Mouse (Mus musculus) CD4-positive, CD25-positive, alpha-beta regulatory T cell, adult 4 months (primary cell): ENCODE results near the gene Qsox1. TPM values are rescaled to one million over a fixed set of nuclear protein-coding genes. Genes with fewer than 3 reads are reported as not detected.

Source experiments
- ATAC-seq: one replicate; pipeline ENCODE4 v1.8.0; 2017
- polyA plus RNA-seq, 2 experiments: library from polyadenylated mRNA; unstranded; fragments of 100-300 nt; shearing (Covaris generic); gene quantifications; one replicate each; pipeline ENCODE4 v1.2.1; 2017

The Qsox1 gene
- polyA plus RNA-seq, 2 experiments from 2014 or later: 38.9 to 83.5 TPM

DNA sequence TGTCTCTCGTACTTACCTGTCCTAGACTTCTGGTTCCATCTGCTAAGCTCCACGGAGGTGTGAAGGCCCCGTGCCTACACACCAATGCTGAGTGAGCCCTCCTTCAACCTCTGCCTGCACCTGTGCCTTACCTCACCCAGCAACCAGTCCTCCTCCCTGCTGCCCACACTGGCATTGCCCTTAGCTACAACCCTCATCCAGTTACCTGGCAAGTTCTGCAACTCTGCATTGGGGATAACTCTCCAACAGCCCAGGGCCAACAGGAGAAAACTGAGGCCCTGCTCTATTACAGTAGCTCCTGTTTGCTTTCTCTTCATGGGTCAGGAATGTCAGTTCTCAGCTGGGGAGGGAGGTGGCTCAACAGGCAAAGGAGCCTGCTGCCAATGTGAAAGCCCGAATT, 14.7 kb downstream of the Qsox1 start:
- ATAC-seq: no peak

DNA sequence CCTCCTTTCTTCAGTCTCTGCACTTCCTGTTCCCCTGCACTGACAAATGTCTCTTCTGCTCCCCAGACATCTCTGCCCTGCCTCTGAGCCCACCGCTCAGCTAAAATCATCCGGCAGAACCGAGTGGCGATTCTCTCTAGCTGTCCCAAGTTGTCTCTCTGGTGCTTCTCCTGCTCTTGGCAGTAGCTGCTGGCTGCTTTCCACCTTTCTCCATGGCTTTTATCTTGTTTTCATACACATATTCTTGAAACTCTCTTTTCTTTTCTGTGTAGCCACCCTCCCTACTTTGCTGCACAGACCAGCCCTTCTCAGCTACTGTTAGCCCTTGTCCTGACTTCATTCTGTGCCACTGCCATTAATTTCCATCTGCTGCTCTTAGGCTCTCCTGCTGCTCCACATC, 15.3 kb downstream of the Qsox1 start:
- ATAC-seq: no peak

DNA sequence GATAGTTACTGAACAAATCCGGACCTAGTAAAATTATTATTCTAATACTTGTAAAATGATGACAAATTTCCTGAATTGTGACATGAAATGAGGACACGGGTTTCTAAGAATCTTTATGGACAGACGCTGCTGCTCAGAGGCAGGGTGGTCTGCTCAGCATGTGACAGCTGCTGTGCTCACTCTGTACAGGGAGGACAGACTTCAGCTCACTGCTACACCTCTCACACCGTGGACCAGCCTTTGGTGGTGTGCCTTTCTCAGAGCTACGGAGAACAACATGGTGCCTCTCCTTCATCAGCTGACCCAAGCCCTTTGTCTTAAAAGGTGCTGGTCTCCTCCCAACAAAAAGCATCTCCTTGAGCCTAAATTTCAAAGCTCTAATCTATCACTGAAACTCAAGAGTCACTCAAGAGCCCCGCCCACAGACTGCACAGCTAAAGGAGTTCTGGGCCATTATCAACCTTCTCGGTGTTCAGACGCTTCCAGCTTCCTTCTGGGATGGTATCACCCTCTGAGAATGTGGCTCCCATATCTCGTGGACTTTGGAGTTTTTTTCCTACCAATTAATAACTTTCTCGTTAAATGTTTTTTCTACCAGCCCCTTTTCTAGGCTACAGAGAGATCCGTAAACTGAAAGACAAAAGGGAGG, 15.8 kb downstream of the Qsox1 start:
- no peak for ATAC-seq

DNA sequence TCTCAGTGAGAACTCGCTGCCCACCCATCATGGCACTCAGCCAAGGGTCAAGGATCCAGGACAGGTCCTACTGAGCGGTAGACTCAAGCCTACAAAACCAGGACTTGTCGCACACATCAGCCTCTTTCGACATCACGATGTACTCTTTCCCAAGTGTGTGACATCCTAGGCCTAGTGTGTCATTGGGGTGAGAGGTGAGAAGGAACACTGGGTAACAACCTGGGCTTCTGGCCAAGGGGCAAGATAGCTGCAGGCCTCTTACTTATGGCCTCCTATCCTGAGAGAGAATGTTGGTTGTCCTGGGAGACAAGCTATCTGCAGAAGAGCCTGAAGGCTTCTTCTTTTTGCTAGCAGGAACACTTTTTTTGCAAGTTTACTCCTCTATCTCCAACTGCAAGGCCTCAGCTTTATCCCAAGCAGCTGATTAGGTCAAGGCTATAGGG, 16.9 kb downstream of the Qsox1 start:
- ATAC-seq: no peak

DNA sequence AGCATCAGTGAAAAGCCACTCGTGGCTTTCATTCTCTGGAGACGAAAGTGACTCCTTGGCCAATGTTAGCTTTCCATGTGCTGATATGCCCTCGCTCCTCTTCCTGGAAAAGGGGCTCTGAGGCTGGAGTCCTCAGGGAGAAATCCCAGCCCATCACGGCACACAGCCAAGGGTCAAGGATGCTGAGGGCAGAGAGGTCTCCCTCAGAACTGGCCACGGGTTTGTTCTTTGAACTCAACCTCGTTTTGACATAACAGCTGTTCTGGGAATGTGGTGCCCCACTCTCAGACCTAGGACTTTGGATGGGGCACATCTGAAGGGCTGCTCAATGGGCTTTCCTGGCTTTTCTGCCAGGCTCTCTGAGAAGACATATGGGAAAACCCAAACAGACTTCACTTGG, 17.8 kb downstream of the Qsox1 start:
- no peak for ATAC-seq

DNA sequence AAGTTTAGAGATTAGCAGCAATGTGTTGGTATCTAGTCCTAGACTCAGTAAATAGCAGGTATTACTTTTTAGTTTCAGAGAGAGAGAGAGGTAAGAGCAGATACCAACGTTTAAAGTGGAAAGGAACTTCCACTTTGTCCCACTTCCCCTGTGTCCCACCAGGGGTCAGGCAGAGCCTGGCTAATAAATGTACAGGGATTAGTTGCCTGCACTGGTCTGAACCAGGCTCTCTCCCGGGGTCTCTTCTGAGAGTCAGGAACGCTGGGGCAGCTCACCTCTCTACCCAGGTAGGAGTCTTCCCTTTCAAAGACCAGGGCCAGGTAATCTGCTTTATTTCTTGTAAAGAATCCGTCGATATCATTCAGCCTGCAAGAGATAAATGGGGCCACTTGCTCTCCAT, 20.8 kb downstream of the Qsox1 start:
- no peak for ATAC-seq

DNA sequence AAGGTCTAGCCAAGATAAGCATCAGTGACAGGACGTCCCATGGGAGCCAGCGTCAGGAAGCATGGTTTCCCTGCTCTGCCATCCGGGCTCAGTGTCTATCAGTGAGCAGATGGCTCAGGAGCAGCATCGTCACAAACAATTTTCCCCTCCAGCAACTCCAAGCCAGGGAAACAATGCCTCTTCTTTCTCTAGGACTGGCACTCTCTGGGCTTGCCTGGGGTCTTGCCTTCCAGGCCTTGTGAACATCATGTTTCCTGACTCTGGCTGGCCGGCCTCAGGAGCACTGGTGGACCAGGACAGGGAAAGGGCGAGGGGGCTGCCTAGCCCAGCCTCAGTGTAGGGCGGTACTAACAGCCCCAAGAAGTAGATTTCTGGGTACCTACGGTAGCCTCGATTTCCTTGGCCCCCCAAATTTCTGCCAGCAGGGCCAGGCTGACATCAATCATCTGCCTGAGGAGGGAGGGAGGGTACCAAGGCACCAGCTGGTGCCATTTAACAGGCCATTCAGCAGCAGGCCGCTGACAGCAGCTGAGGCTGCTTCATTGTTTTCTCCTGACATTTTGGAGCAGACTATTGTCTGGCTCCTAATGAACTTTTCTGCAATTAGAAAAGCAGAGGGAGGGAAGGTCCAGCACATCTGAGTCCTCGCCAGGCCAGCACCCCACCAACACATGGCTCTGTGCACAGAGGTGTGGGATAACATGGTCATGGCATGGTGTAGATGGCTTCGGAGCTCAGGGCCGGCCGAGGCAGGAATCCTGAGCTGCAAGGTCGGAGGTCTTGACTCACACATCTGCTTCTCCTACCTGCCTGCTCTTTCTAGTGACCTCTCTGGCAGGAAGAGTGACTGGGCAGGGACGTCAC, 22.3 kb downstream of the Qsox1 start:
- ATAC-seq: no peak

DNA sequence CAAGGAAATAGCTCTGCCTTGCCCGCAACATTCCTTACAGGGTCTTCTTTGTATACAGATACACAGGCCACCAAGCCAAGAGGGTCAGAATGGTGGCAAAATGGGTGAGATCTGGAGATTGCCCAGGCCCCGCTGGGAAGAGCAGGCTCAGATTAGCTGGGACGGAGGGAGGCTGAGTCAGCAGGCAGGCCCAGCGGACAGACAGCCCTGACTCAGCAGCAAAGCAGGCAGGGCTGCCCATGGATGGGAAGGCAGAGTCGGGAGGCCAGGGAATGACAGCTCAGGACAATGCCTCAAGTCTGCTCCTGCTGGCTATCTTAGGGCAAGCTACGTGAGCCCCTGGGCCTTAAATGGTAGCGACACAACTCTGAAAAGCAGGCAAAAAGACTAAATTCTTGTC, 26.8 kb downstream of the Qsox1 start:
- ATAC-seq: no peak

DNA sequence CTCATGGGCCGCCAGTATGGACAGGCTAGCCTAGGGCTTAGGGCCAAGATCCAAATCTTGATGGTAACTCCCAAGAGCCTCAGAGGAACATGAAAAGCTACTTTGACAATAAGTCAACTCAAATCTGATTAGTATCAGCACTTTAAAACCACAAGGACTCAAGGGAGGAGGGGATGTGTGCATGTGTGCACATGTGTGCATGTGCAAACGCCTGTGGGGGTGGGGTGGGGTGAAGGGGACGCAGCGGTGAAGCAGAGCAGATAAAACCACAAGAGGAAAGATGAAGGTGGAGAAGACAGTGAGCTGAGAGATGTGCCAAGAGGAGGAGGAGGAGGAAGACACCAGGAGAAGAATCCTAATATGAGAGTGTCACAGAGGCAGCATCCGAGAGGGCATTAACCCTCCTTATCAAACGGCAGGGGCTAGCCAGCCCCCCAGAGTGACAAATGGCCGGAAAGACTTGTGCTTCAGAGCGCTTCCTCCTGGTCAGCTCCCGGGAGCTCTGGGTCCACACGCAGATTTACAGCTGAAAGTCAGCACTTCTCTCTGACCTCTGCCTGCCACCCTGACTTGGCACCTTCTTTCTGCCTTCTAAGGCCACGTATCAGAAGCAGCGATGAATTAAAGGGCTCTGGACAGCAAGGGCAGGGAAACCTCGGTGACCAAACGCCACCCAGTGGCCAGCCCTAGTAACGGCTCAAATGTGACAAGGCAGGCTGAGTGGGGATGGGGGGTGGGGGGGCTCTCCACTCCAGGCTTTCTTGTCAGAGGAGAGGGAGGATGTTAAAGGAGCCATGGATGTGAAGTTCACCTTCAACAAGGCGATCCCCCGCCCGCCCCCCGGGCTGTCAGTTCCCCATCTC, 28.1 kb downstream of the Qsox1 start:
- ATAC-seq: peak; percentile 73

DNA sequence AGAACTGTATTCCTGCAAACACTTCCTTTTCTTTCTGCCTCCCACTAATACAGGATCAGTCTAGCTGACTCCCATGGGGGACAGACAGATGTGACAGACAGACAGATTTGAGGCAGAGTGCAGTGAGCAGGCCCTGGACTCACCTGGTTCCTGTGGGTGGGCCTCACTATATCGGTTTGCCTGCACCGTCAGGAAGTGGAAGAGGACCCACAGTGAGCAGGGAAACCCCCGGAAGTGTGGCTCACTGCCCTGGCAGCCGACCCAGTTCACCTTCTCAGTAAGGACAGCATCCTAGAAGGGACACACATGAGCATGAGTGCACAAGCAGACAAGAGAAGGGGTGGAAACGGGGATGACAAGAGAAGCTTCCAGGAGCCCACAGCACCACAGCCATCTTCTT, 30.3 kb downstream of the Qsox1 start:
- ATAC-seq: peak; percentile 63

DNA sequence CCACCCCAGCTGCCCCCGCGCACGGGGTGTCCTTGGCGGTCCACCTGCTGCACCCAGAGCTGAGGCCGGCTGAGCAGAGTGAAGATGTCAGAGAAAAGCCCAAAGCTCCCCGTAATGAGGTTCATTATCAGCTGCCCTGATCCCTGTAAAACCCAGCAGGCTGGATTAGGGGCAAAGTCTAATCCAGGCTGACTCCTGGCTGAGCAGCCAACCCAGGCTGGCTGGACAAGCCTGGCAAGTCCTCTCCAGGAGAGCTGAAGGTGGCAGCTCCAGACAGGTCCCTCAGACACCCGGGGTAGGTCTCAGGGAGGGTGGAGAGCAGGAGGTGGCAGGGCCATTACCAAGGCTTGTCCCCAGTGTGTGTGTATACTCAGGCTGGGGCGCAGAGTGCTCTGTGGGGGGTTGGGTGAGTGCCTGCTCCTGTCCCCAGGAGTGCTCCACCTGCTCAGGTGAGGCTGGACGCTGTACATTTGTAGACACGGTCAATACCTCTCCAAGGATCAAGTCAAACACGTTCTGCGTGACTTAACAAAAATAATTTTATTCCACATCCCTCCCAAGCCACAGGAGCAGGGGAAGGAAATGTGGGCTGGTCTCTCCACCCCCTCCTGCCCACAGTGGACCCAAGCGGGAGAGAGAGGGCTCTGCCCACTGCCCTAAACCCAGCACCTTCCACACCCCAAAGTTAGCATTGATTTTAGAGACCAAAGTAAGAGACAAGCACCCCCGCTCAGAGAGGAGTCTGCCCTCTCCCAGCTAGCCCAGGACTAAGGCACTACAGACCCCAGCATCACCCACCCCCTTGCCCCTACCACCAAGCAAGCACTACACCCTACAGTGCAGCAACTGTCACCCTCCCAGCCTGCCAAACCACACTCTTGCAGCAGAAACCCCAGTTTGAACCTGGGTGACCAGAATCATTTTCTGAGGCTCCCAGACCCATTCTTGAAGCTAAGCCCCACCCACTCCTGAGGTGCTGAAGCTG, 34.8 kb downstream of the Qsox1 start:
- ATAC-seq: no peak

DNA sequence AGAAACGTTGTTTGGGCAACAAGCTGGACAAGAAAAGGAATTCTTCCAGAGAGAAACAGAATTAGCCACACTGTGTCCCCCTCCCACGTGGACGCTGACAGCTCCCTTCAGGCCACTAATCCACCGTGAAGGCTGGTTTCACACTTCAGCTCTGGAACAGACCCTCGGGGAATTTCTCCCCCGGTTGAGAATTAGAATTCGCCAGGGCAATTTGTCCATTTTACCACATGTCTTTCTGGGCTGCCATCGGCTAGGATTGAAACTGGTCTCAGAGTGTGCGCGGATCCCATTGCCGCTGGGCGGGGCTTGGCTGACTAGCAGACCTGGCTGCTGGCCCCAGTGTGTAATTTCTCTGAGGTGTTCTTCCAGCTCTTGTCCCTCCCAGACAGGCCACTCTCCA, 53.5 kb downstream of the Qsox1 start:
- ATAC-seq: no peak

DNA sequence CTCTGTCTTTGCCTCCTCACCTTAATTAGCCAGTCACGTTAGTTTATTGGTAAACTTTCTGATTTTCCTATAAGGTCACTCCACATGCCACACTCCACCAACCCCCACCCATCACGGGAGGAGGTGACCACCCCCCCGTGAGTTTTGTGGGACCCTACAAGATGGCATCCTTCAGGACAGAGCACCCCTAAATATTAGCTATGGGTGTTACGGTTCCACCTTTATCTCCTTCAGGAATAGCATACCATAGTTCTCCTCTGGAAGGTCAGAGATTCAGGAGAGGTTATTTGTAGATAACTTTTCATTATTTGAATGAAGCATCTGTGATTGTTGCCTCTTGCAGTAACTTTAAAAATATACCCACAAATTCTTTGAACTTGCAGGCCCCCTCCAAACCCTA, 54.0 kb downstream of the Qsox1 start:
- ATAC-seq: no peak

DNA sequence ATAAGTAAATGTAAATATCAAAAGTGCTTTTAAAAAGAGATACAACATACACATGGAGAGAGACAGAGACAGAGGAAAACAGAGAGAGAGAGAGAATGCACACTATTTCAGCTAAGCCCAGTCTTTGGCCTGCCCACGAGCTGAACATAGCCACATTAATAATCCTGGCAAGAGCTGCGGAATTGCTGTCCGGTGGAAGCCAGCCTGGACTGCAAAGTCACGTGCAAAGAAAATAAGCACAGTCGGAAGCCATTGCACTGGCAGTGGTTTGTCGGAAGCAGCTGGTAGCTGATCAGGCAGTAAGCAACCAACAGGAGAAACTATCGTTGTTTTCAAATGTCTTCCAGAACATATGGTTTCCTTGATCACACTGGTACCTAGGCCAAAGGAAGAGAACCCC, 55.1 kb downstream of the Qsox1 start:
- ATAC-seq: no peak

DNA sequence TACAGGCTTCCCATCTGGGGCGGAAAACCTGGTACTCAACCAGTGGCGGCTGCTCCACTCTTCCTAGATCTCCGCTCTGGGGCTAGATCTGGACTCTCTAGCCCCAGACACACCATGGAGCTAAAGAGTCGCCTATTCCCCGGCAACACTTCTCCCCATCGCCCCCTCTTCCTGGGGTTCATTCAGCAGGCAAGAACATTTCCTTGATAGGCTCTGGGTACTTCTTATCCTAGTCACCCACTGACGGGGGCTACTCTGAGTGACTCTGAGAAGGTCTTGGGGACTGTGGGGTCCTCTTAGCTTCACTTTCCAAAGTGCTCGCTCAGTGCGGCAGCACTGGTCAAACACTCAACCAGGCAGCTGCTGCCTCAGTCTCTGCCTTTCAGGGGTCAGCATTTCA, 59.3 kb downstream of the Qsox1 start:
- no peak for ATAC-seq

DNA sequence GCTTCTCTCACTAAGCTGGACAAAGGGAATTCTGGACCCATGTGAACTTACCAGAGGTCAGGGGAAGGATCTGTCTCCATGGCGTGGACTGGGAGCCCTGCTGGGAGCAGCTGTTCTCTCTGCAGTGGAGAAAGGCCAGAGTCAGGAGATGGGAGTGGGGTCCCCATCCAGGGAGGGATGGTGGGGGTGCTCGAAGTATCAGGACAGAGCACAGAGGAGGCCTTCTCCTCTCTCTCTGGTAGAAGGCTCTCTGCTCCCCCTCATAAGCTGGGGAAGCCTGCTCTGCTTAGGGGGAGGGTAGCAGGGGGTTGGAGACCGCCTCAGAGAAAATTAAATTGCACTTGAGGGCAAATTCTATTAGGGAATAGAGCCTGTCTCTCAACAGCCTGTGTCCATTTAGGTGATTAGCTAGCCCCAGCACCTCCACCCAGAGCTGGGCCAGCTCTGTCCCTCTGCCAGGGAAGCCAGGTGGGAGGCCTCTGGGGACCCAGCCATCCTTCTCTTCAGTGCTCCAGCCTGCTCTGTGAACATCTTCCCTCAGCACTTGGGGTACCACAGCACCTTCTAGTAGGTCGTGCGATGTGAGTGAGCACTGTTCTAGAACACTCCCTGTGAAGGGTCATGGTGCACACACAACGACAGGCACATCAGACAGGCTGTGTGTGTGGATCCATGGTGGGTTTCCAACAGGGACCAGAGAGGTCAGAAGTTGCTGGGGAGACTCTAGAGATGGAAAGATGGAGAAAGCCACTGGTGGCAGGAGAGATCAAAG, 61.0 kb downstream of the Qsox1 start, which contains the start of gene Lhx4:
Lhx4 (minus strand) TSS at position 201 of the 772 bp plus-strand sequence.
- ATAC-seq: no peak

DNA sequence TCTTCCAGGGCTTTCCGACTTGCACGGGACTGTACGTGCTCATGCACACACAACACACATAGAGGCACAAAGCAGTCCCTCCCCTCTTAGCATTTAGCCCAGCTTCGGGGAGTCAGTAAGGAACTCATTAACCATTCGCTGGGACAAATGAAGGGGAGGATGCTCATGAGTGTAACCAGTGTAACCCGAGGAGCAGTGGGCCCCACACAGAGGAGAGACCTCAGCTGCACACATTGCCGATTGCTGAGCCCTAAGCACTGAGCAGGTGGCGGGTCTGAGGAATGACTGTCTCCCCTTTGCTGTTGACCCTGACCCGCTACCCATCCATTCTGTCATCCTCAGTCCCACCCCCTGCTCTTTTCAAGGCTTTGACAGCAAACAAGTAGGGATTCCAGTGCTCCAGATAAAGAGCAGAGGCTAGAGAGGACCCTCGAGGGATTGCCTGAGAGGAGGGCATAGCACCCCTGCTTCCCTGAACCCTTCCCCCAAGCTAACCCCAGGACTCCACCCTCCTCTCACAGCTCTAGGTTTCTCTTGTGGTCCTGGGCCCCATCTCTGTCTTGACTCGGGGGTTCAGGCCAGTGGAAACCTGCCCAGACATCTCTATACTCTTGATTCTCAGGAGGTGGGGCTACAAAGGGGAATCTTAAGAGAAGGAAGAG, 62.0 kb downstream of the Qsox1 start:
- ATAC-seq: no peak

DNA sequence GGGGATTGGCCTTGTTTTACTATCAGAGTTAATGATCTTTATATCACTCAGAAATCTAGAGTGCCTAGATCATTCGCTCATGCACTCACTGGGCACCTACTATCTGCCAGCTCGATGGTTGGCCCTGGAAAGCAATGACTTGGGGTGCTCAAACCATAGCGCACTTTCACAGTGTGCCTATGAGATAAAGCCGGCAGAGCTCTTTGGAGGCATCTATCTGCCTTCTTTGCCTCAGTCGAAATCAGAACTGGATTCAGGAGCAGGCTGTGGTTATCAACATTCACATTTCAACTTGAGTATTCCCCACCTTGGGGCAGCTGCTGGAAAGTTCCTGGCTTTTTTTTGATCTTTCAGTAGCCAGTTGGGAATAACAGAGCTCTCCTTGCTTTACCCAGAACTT, 64.8 kb downstream of the Qsox1 start:
- no peak for ATAC-seq

DNA sequence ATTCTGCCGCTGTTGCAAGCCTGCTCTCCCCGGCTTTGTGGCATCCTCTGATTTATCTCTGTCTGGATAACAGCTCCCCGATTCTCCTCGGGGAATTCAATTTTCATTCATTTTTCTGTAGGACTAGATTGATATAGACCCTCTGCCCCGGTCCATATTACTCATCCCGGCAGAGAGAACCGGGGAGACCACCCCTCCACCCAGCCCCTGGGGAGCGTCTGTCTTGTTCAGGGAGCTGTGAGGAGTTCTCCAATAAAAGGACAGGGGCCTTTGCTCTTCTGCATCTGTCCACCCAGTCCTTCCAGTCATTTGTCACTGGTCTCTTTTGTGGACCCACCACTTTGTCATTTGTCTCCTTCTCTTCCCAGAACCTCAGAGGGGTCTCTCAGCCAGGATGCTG, 65.7 kb downstream of the Qsox1 start:
- no peak for ATAC-seq
